Mouse (Mus musculus) cerebellum, postnatal 14 days (tissue): Measurements from ENCODE around the gene Icmt.

Experiments
- DNase-seq, 2 experiments: peaks; one replicate each; pipeline ENCODE4 v3.0.0; 2021; ENCODE audit warnings: mixed read lengths in 2 of 2

Icmt gene

GRCm38 (mm10) chr4:152296874-152297861, at the start of gene Icmt:
Gene Icmt, plus strand, starts transcription at chr4:152297227.
- DNase-seq, result peak; percentile 100

- no peak for DNase-seq
Observed at GRCm38 (mm10) chr4:152250615-152251014, 46.4 kb upstream of the Icmt start.

GRCm38 (mm10) chr4:152253183-152253759, 43.8 kb upstream of the Icmt start:
- no peak for DNase-seq

- peak; percentile 76 to 78 for DNase-seq
Observed at GRCm38 (mm10) chr4:152257070-152257469, 40.0 kb upstream of the Icmt start.

- no peak for DNase-seq
Observed at GRCm38 (mm10) chr4:152260451-152260850, 36.6 kb upstream of the Icmt start.

- DNase-seq, result no peak
Observed at GRCm38 (mm10) chr4:152262187-152262586, 34.8 kb upstream of the Icmt start.

GRCm38 (mm10) chr4:152263089-152263488, 33.9 kb upstream of the Icmt start:
- no peak for DNase-seq

GRCm38 (mm10) chr4:152263512-152264176, 33.4 kb upstream of the Icmt start:
- DNase-seq, result no peak

- no peak for DNase-seq
Observed at GRCm38 (mm10) chr4:152264177-152264530, 32.9 kb upstream of the Icmt start.

GRCm38 (mm10) chr4:152264867-152265568, 32.0 kb upstream of the Icmt start:
- peak in 1 of 2 experiments; percentile 63 for DNase-seq

GRCm38 (mm10) chr4:152265791-152266190, 31.2 kb upstream of the Icmt start:
- no peak for DNase-seq

- peak; percentile 84 to 87 for DNase-seq
Observed at GRCm38 (mm10) chr4:152266236-152266895, 30.7 kb upstream of the Icmt start.

- peak; percentile 75 to 83 for DNase-seq
Observed at GRCm38 (mm10) chr4:152267748-152268369, 29.2 kb upstream of the Icmt start.

GRCm38 (mm10) chr4:152269967-152270366, 27.1 kb upstream of the Icmt start:
- DNase-seq, result no peak

- peak in 1 of 2 experiments; percentile 36 for DNase-seq
Observed at GRCm38 (mm10) chr4:152270599-152270998, 26.4 kb upstream of the Icmt start.

GRCm38 (mm10) chr4:152271334-152271733, 25.7 kb upstream of the Icmt start:
- no peak for DNase-seq

GRCm38 (mm10) chr4:152272006-152272405, 25.0 kb upstream of the Icmt start:
- no peak for DNase-seq

GRCm38 (mm10) chr4:152272449-152273049, 24.5 kb upstream of the Icmt start:
- peak in 1 of 2 experiments; percentile 45 for DNase-seq

- no peak for DNase-seq
Observed at GRCm38 (mm10) chr4:152273191-152273590, 23.8 kb upstream of the Icmt start.

GRCm38 (mm10) chr4:152273621-152274236, 23.3 kb upstream of the Icmt start, which contains the start of gene Gpr153:
Gene Gpr153, plus strand, starts transcription at chr4:152274232.
- DNase-seq, result peak in 1 of 2 experiments; percentile 40

- no peak for DNase-seq
Observed at GRCm38 (mm10) chr4:152274681-152275131, 22.3 kb upstream of the Icmt start.
